Mouse (Mus musculus): ENCODE measurements at regions not wholly inside any gene's neighbourhood (a gene's known extent, or its start where the extent isn't known, plus 50 kb on each side); places are given as distances from the start of the nearest gene placed in this dataset.

DNA sequence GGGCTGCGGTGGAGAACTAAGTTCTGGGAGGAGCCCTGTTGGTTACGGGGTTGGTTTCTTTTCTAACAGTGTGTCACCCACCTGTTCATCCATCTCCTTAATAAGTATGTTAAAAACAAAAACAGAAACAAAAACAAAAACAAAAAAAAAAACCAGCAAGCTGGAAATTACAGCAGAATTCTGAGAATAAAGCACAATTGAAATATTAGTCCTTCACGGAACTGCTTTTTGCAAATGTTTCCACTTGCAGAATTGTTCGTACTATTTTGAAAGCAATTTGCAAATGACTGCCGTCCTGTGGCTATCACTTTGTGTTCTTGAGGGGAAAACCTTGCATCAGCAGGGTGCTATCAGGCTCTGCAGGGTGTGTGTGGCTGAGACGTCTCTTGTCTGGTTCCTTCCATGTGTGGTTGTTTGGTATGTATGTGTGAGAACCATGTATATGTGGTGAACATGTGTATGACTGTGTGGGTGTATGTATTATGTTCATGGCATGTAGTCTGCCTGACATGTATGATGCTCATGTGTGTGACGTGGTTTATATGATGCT is 53.3 kb upstream of the Mphosph6 start:
- H3K4me1 ChIP-seq (replicated peaks), result peaks cover 46% of the 10 kb centered on the region
- no peaks in the 10 kb centered on the region for H3K36me3 ChIP-seq
- ATAC-seq (ENCODE audit: low read depth) (peak; percentile 46; the same call in 1 of the 2 replicates), DNase-seq (peak; percentile 18)
- WGBS (ENCODE audit: insufficient replicate concordance), result 55% methylated on average over 7 of the region's 7 CpGs
- H3K27me3 ChIP-seq, result no peaks in the 10 kb centered on the region
- H3K9me3 ChIP-seq (replicated peaks), result no peaks in the 10 kb centered on the region
- peak overlapping the region; percentile 43 for H3K4me2 ChIP-seq
- no peak overlapping the region for H3K4me3 ChIP-seq (replicated peaks)
- H3K9ac ChIP-seq, result no peak overlapping the region
- H3K27ac ChIP-seq, result peak overlapping the region; percentile 74

DNA sequence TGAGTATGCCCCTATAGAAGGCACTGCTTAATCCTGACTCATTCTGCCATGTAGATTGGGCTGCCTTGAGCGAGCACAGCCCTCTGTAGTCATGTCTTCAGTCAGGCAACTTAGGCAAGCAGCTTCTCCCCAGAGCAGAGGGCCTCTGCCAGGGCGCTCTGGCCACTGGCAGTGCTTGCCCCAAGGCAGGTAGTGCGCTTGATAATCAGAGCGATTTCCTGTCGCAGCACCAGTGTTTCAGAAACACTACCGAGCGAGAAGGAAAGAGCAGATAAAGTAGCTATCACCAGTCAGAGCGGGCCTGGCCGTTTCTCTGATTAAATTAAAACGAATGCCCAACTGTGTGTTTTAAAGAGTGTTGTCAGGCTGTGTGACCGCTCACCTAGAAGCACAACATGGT is 52.6 kb upstream of the Mphosph6 start:
- Histone ChIP-seq H3K4me3 (replicated peaks) (no peak overlapping the region), H3K27me3 (no peaks in the 10 kb centered on the region), H3K27ac (peak overlapping the region; percentile 74), H3K9me3 (replicated peaks) (no peaks in the 10 kb centered on the region), H3K4me2 (peak overlapping the region; percentile 43), H3K36me3 (no peaks in the 10 kb centered on the region), H3K9ac (no peak overlapping the region), H3K4me1 (replicated peaks) (peaks cover 44% of the 10 kb centered on the region)
- ATAC-seq (ENCODE audit: low read depth), result peak; percentile 78
- 27% methylated on average over 11 of the region's 11 CpGs for WGBS (ENCODE audit: insufficient replicate concordance)
- peak; percentile 30 for DNase-seq

DNA sequence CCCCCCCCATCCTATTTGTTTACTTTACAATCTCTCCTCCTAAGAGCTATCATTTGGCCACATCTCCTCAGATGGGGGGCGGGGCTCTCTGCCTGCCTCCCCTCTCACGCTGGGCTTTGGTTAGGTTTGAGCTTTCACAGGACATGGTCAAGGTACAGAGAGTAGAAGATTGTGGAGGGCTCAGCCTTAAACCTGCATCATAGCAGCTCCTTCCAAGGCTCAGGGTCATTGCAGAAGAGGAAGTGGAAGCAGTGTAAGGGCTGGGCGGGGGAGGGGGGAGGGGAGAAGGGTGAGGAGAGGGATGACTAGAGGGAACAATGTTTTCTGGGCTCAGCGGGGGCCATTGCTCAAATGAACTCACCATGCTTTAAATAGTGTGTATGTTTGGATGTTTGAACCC is 51.7 kb upstream of the Mphosph6 start:
- H3K9me3 ChIP-seq (replicated peaks), result no peaks in the 10 kb centered on the region
- ATAC-seq (ENCODE audit: low read depth), result peak; percentile 51
- peaks cover 44% of the 10 kb centered on the region for H3K4me1 ChIP-seq (replicated peaks)
- peak overlapping the region; percentile 43; the same call in 1 of the 2 replicates for H3K4me2 ChIP-seq
- H3K9ac ChIP-seq, result 0 out of 2 replicates have a peak overlapping the region, but pooled peaks have one; percentile 13
- 12% methylated on average over 4 of the region's 4 CpGs for WGBS (ENCODE audit: insufficient replicate concordance)
- DNase-seq, result no peak
- H3K27me3 ChIP-seq, result no peaks in the 10 kb centered on the region
- H3K4me3 ChIP-seq (replicated peaks), result no peak overlapping the region
- H3K36me3 ChIP-seq, result no peaks in the 10 kb centered on the region
- H3K27ac ChIP-seq, result 0 out of 2 replicates have a peak overlapping the region, but pooled peaks have one; percentile 74

DNA sequence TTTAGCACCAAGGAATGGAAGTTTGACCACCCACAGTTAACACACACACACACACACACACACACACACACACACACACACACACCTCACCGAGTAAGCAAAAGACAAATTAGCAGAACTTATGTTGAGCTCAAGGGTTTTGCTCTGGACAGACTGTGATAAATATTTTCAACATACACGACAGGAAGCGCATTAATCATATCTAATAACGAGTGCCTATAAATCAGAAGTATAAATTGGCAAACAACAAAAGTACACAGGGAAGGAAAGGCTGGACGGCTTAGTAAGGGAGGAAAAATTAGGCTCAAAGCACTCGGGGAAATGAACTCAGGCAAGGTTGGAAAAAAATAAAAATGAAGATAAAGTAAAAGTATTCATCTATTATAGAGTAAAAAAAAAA is 50.8 kb upstream of the Mphosph6 start:
- Histone ChIP-seq H3K36me3 (no peaks in the 10 kb centered on the region), H3K27me3 (no peaks in the 10 kb centered on the region), H3K4me3 (replicated peaks) (no peak overlapping the region), H3K9ac (no peak overlapping the region), H3K4me1 (replicated peaks) (peaks cover 44% of the 10 kb centered on the region), H3K9me3 (replicated peaks) (no peaks in the 10 kb centered on the region), H3K27ac (no peak overlapping the region), H3K4me2 (no peak overlapping the region)
- 69% methylated on average over 6 of the region's 6 CpGs for WGBS (ENCODE audit: insufficient replicate concordance)
- ATAC-seq (ENCODE audit: low read depth), result no peak
- DNase-seq, result no peak

All from liver, embryonic 13.5 days (tissue).